Mouse (Mus musculus) cortical plate, adult 2 months (tissue): ENCODE results near the gene Hcn4.

Experiments
- CTCF ChIP-seq: fragments of 200-500 bp; IDR thresholded peaks from 2 replicates; pipeline ENCODE4 v1.5.1; 2011; ENCODE audit warnings: mild to moderate bottlenecking, control low read depth, low read length; ENCODE audit not compliant: insufficient read depth; ENCODE audit errors: extremely low read depth
- POLR2A ChIP-seq: fragments of 200-500 bp; IDR thresholded peaks from 2 replicates; pipeline ENCODE4 v1.6.1; 2011; ENCODE audit warnings: mild to moderate bottlenecking, low read length, control low read depth; ENCODE audit not compliant: insufficient read depth; ENCODE audit errors: extremely low read depth

- TF ChIP-seq CTCF (no peak), POLR2A (no peak)
Measured at GRCm38 (mm10) chr9:58805601-58806318, 17.5 kb upstream of the Hcn4 start.
